Mouse (Mus musculus): ENCODE data around the gene Bcl9l. TPM values are rescaled to one million over a fixed set of nuclear protein-coding genes. Genes with fewer than 3 reads are reported as not detected.

The Bcl9l gene
- polyA plus RNA-seq, 1 experiment from 2014 or later: 7.3 TPM

DNA sequence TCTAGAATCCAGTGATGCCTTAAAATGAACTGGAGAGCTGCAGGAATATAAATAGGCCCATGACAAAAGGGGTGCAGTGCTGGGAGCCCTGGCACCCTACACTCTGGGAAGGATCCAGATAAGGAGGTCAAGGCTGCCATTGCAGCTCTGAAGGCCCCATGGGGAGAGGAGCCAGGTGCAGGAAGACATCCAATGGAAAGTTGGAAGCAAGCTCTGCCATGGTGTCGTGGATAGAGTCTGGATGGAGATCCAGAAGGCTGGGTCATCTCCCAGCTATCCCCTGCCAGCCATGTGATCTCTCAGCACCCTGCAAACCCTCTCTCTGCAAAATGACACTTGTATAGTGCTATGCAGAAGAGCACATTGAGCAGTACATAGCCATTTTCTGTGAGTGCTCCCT is 8.3 kb upstream of the Bcl9l start:
- peaks cover 19% of the 10 kb centered on the region for H3K4me1 ChIP-seq (replicated peaks)
- H3K4me3 ChIP-seq: no peak overlapping the region
- no peak overlapping the region for H3K27ac ChIP-seq
- H3K36me3 ChIP-seq: no peaks in the 10 kb centered on the region
- peaks cover 11% of the 10 kb centered on the region; the same call in 1 of the 2 replicates for H3K27me3 ChIP-seq (ENCODE audit: insufficient read depth, poor library complexity, severe bottlenecking)
- no peak for DNase-seq (ENCODE audit: low spot score)
- WGBS: 50% methylated on average over 1 of the region's 1 CpGs
- no peaks in the 10 kb centered on the region for H3K9me3 ChIP-seq

- Histone ChIP-seq H3K9me3 (no peaks in the 10 kb centered on the region), H3K4me1 (replicated peaks) (peaks cover 31% of the 10 kb centered on the region), H3K27me3 (ENCODE audit: insufficient read depth, poor library complexity, severe bottlenecking) (peaks cover 13% of the 10 kb centered on the region; the same call in 1 of the 2 replicates), H3K4me3 (no peak overlapping the region), H3K36me3 (no peaks in the 10 kb centered on the region), H3K27ac (no peak overlapping the region)
- DNase-seq (ENCODE audit: low spot score): no peak
- 95% methylated on average over 3 of the region's 3 CpGs for WGBS
Measured at GRCm38 (mm10) chr9:44475936-44476335, 6.7 kb upstream of the Bcl9l start.

DNA sequence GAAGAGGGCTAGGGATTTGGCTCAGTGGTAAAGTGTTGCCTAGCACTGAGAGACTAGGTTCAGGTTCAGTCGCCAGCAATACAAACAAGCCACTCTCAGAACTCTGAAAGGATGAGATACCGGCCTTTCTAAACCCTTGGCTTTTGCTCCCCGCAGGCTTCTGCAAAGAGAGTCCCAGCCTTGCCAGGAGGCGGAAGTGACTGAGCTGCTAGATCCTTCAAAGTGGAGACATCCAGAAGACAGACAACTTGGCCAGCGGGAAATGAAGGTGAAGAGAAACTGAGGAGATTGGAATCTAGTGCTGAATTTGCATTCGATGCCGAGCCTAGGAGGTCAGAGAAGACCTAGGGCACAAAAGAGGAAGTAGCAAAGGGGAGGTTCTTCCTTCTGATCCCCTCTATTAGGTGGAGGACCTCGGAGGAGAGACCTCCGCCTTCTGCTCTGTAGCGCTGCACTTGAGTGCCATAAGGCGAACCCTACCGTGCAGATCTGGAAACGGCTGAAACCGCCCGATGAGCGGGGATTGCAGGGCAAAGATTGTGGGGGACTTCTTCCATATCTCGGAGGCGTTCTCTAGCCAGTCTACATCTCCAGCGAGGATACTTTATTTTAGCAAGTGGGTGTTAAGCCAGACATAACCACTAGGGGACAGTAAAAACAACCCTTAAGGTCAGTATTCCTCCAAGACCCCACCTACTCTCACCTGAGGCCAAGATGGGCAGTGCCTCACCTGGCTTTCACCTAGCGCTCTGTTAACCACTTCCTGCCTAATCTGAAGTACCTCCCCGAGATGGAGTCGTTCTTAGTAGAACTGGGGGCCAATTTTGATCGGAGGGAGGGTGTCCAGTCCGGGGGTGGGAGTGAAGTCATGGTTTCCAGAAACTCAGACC is 5.0 kb upstream of the Bcl9l start:
- WGBS: 5% methylated on average over 24 of the region's 24 CpGs
- Histone ChIP-seq H3K36me3 (no peaks in the 10 kb centered on the region), H3K27ac (peak overlapping the region; percentile 96), H3K27me3 (ENCODE audit: insufficient read depth, poor library complexity, severe bottlenecking) (peaks cover 23% of the 10 kb centered on the region; the same call in 1 of the 2 replicates), H3K9me3 (no peaks in the 10 kb centered on the region), H3K4me1 (replicated peaks) (peaks cover 40% of the 10 kb centered on the region), H3K4me3 (peak overlapping the region; percentile 81)
- no peak for DNase-seq (ENCODE audit: low spot score)

- Histone ChIP-seq H3K9me3 (no peaks in the 10 kb centered on the region), H3K36me3 (no peaks in the 10 kb centered on the region), H3K4me3 (peak overlapping the region; percentile 81), H3K4me1 (replicated peaks) (peaks cover 44% of the 10 kb centered on the region), H3K27ac (peak overlapping the region; percentile 96), H3K27me3 (ENCODE audit: insufficient read depth, poor library complexity, severe bottlenecking) (peaks cover 23% of the 10 kb centered on the region; the same call in 1 of the 2 replicates)
- DNase-seq (ENCODE audit: low spot score): peak; percentile 93
- WGBS: under 1% methylated on average over 23 of the region's 27 CpGs
Measured at GRCm38 (mm10) chr9:44478229-44478921, 4.2 kb upstream of the Bcl9l start.

GRCm38 (mm10) chr9:44478959-44479605 is 3.5 kb upstream of the Bcl9l start:
- Histone ChIP-seq H3K9me3 (no peaks in the 10 kb centered on the region), H3K4me1 (replicated peaks) (peaks cover 51% of the 10 kb centered on the region), H3K36me3 (no peaks in the 10 kb centered on the region), H3K27ac (peak overlapping the region; percentile 96), H3K4me3 (peak overlapping the region; percentile 81), H3K27me3 (ENCODE audit: insufficient read depth, poor library complexity, severe bottlenecking) (peaks cover 23% of the 10 kb centered on the region; the same call in 1 of the 2 replicates)
- WGBS: under 1% methylated on average over 29 of the region's 29 CpGs
- peak; percentile 96 for DNase-seq (ENCODE audit: low spot score)

GRCm38 (mm10) chr9:44479628-44480428 is 2.8 kb upstream of the Bcl9l start:
- Histone ChIP-seq H3K9me3 (no peaks in the 10 kb centered on the region), H3K4me1 (replicated peaks) (peaks cover 59% of the 10 kb centered on the region), H3K36me3 (no peaks in the 10 kb centered on the region), H3K27me3 (ENCODE audit: insufficient read depth, poor library complexity, severe bottlenecking) (peaks cover 23% of the 10 kb centered on the region; the same call in 1 of the 2 replicates), H3K27ac (peak overlapping the region; percentile 96), H3K4me3 (peak overlapping the region; percentile 81)
- peak; percentile 83 for DNase-seq (ENCODE audit: low spot score)
- WGBS: under 1% methylated on average over 26 of the region's 26 CpGs

DNA sequence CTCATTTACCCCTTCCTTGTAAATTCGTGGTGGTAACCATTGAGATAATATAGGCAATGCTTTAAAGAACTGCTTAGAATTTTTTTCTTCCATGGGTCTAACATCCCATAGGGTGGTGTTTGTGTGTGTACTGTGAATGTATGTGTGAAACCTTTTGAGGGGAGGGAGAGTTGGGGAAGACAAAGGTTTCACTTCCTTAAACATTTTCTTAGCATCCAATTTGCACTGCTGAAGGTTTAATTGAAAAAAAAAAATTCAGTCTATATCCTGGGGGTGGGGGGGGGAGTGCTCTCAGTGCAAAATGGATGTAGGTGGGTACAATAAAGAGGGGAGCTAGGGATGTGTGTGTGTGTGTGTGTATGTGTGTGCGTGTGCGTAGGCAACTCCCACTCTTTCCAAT is 513 bp upstream of the Bcl9l start:
- H3K36me3 ChIP-seq: no peaks in the 10 kb centered on the region
- H3K9me3 ChIP-seq: no peaks in the 10 kb centered on the region
- H3K27ac ChIP-seq: peak overlapping the region; percentile 96
- H3K4me3 ChIP-seq: peak overlapping the region; percentile 96
- 9% methylated on average over 3 of the region's 3 CpGs for WGBS
- peaks cover 81% of the 10 kb centered on the region for H3K4me1 ChIP-seq (replicated peaks)
- DNase-seq (ENCODE audit: low spot score): no peak
- H3K27me3 ChIP-seq (ENCODE audit: insufficient read depth, poor library complexity, severe bottlenecking): peaks cover 16% of the 10 kb centered on the region; the same call in 1 of the 2 replicates

- H3K9me3 ChIP-seq: no peaks in the 10 kb centered on the region
- WGBS: under 1% methylated on average over 39 of the region's 39 CpGs
- no peaks in the 10 kb centered on the region for H3K36me3 ChIP-seq
- peaks cover 81% of the 10 kb centered on the region for H3K4me1 ChIP-seq (replicated peaks)
- peak overlapping the region; percentile 96 for H3K4me3 ChIP-seq
- H3K27me3 ChIP-seq (ENCODE audit: insufficient read depth, poor library complexity, severe bottlenecking): peaks cover 12% of the 10 kb centered on the region; the same call in 1 of the 2 replicates
- H3K27ac ChIP-seq: peak overlapping the region; percentile 96
- DNase-seq (ENCODE audit: low spot score): no peak
Measured at GRCm38 (mm10) chr9:44483041-44483509, 450 bp downstream of the Bcl9l start.

GRCm38 (mm10) chr9:44483510-44484044 is 952 bp downstream of the Bcl9l start:
- WGBS: under 1% methylated on average over 12 of the region's 12 CpGs
- Histone ChIP-seq H3K27me3 (ENCODE audit: insufficient read depth, poor library complexity, severe bottlenecking) (peaks cover 12% of the 10 kb centered on the region; the same call in 1 of the 2 replicates), H3K9me3 (no peaks in the 10 kb centered on the region), H3K4me3 (peak overlapping the region; percentile 96), H3K27ac (peak overlapping the region; percentile 96), H3K4me1 (replicated peaks) (peaks cover 82% of the 10 kb centered on the region), H3K36me3 (no peaks in the 10 kb centered on the region)
- DNase-seq (ENCODE audit: low spot score): peak; percentile 77

- Histone ChIP-seq H3K4me3 (peak overlapping the region; percentile 96), H3K9me3 (no peaks in the 10 kb centered on the region), H3K36me3 (no peaks in the 10 kb centered on the region), H3K27ac (peak overlapping the region; percentile 96; the same call in 1 of the 2 replicates), H3K4me1 (replicated peaks) (peaks cover 85% of the 10 kb centered on the region), H3K27me3 (ENCODE audit: insufficient read depth, poor library complexity, severe bottlenecking) (peaks cover 12% of the 10 kb centered on the region; the same call in 1 of the 2 replicates)
- no peak for DNase-seq (ENCODE audit: low spot score)
- WGBS: 45% methylated on average over 7 of the region's 7 CpGs
Measured at GRCm38 (mm10) chr9:44484311-44485104, 1.9 kb downstream of the Bcl9l start.

- Histone ChIP-seq H3K9me3 (no peaks in the 10 kb centered on the region), H3K27ac (peak overlapping the region; percentile 50), H3K4me3 (peak overlapping the region; percentile 96), H3K36me3 (no peaks in the 10 kb centered on the region), H3K27me3 (ENCODE audit: insufficient read depth, poor library complexity, severe bottlenecking) (peaks cover 12% of the 10 kb centered on the region; the same call in 1 of the 2 replicates), H3K4me1 (replicated peaks) (peaks cover 85% of the 10 kb centered on the region)
- WGBS: 34% methylated on average over 6 of the region's 6 CpGs
- no peak for DNase-seq (ENCODE audit: low spot score)
Measured at GRCm38 (mm10) chr9:44485105-44485515, 2.5 kb downstream of the Bcl9l start.

Measured in hindbrain, embryonic 10.5 days (tissue).